Mouse (Mus musculus) c-Kit-positive CD71-positive TER-119-negative erythroid progenitor cells, embryonic 14.5 days (primary cell): ENCODE data around the gene Hist1h2ad.
A peak's percentile ranks its signal among the peaks of the same experiment; 100 is the strongest.

Experiments used
- DNase-seq: peaks from one replicate; pipeline ENCODE4 v3.0.0-alpha.2; 2013; ENCODE audit warnings: low read depth

The Hist1h2ad gene

DNA sequence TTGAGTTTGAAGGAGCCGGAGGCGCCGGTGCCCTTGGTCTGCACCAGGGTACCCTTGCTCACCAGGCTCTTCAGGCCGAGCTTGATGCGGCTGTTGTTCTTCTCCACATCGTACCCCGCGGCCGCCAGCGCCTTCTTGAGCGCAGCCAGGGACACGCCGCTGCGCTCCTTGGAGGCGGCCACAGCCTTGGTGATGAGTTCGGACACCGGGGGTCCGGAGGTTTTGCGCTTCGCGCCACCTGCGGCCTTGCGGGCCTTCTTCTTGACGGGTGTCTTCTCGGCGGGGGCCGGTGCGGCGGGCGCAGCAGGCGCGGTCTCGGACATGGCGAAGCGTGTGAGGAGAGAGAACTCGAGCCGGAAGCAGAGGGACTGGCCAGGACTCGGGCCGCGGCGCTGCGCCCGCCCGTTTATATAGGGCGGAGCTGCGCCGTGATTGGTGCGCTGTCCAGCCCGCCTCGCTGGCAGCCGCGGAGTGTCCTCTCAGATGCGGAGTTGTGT lies 48.0 kb downstream of the Hist1h2ad start, which contains the start of gene Hist1h1e:
Hist1h1e (minus strand) TSS at position 384 of the 497 bp plus-strand sequence.
- DNase-seq = peak; percentile 66

- no peak for DNase-seq
These were observed 48.8 kb downstream of the Hist1h2ad start for GRCm38 (mm10) chr13:23622861-23623450.
